Mouse (Mus musculus): ENCODE results near the gene Lima1.

The Lima1 gene

GRCm38 (mm10) chr15:99735631-99736030, 139.6 kb downstream of the Lima1 start:
- DNase-seq (ENCODE audit: low read depth) = no peak

GRCm38 (mm10) chr15:99733186-99733585, 142.1 kb downstream of the Lima1 start:
- DNase-seq (ENCODE audit: low read depth) = no peak

- no peak for DNase-seq (ENCODE audit: low read depth)
These were observed 143.6 kb downstream of the Lima1 start for GRCm38 (mm10) chr15:99731678-99732077.

- DNase-seq (ENCODE audit: low read depth) = no peak
These were observed 144.1 kb downstream of the Lima1 start for GRCm38 (mm10) chr15:99731167-99731566.

- DNase-seq (ENCODE audit: low read depth) = no peak
These were observed 146.0 kb downstream of the Lima1 start for GRCm38 (mm10) chr15:99729056-99729783.

Data from fibroblast of lung, adult 2 months (primary cell).